Mouse (Mus musculus) heart, adult 2 months (tissue): ENCODE results near the gene Agbl4. TPM values are rescaled to one million over a fixed set of nuclear protein-coding genes. Genes with fewer than 3 reads are reported as not detected.

Experiments used
- DNase-seq, 2 experiments: peaks; one replicate each; pipeline ENCODE4 v3.0.0; 2021
- H3K27ac ChIP-seq: fragments of 200-600 bp; 2 replicates; pipeline ENCODE4 v1.8.1; 2022
- H3K27me3 ChIP-seq: fragments of 200-500 bp; 2 replicates; pipeline ENCODE4 v1.6.1; 2012; ENCODE audit warnings: mild to moderate bottlenecking, low read length, inconsistent platforms, mixed read lengths; ENCODE audit not compliant: control insufficient read depth, insufficient read depth
- H3K36me3 ChIP-seq: fragments of 200-500 bp; 2 replicates; pipeline ENCODE4 v1.6.1; 2012; ENCODE audit warnings: low read length, inconsistent platforms; ENCODE audit not compliant: control insufficient read depth, insufficient read depth
- H3K4me1 ChIP-seq: fragments of 200-500 bp; 2 replicates; pipeline ENCODE4 v1.6.1; 2011; ENCODE audit warnings: low read length; ENCODE audit not compliant: control insufficient read depth, insufficient read depth
- H3K4me3 ChIP-seq: fragments of 200-600 bp; 2 replicates; pipeline ENCODE4 v1.8.1; 2022
- H3K79me2 ChIP-seq: fragments of 200-500 bp; replicated peaks from 2 replicates; pipeline ENCODE4 v1.6.1; 2012; ENCODE audit warnings: mild to moderate bottlenecking, inconsistent platforms, low read length, moderate library complexity, mixed read lengths; ENCODE audit not compliant: control insufficient read depth, insufficient read depth
- H3K9ac ChIP-seq: fragments of 200-500 bp; 2 replicates; pipeline ENCODE4 v1.6.1; 2012; ENCODE audit warnings: low read depth, mild to moderate bottlenecking, control low read depth, inconsistent platforms, low read length, mixed read lengths
- CTCF ChIP-seq: fragments of 200-600 bp; IDR thresholded peaks from 2 replicates; pipeline ENCODE4 v1.8.1; 2022; ENCODE audit warnings: antibody characterized with exemption, mild to moderate bottlenecking, moderate library complexity
- EP300 ChIP-seq: fragments of 200-500 bp; IDR thresholded peaks from 2 replicates; pipeline ENCODE4 v1.6.1; 2011; ENCODE audit warnings: low read depth, low read length, control low read depth; ENCODE audit not compliant: insufficient read depth
- POLR2A ChIP-seq: fragments of 200-500 bp; IDR thresholded peaks from 2 replicates; pipeline ENCODE4 v1.6.1; 2011; ENCODE audit warnings: mild to moderate bottlenecking, low read depth, low read length, control low read depth; ENCODE audit not compliant: insufficient read depth
- WGBS: fragments of 180-500 bp; shearing (Covaris S2); methylation state at CpG from one replicate; pipeline ENCODE4 v1.1.7; 2018; 5-methylcytosine and 5-hydroxymethylcytosine counted together
- intact Hi-C: fragments of 180-260 bp; cut with DNase I; formaldehyde crosslinking; loops from one replicate; pipeline ENCODE4 v1.15.1; 2025
- polyA plus RNA-seq: library from polyadenylated mRNA; depleted of rRNA; stranded (reverse); fragments of >200 nt; gene quantifications from 2 replicates; pipeline ENCODE4 v1.2.3, GENCODE M21; 2012
- total RNA-seq, 2 experiments: library from RNA; stranded (reverse); gene quantifications; 2 replicates each; pipeline ENCODE4 v1.2.3; 2021

The Agbl4 gene
- total and polyA plus RNA-seq, 3 experiments = 0.08 to 0.39 (median 0.30) TPM

GRCm38 (mm10) chr4:111410731-111411130, 1013.3 kb downstream of the Agbl4 start:
- intact Hi-C loops = no loop called here
- Histone ChIP-seq H3K4me1 (no peaks in the 10 kb centered on the region; the same call in 1 of the 2 replicates), H3K27ac (no peak overlapping the region), H3K36me3 (no peaks in the 10 kb centered on the region), H3K79me2 (no peaks in the 10 kb centered on the region), H3K4me3 (no peak overlapping the region), H3K9ac (no peak overlapping the region), H3K27me3 (no peaks in the 10 kb centered on the region)
- TF ChIP-seq CTCF = no peak
- no peak for TF ChIP-seq EP300
- TF ChIP-seq POLR2A = no peak
- DNase-seq = no peak
- WGBS = 75% methylated on average over 4 of the region's 4 CpGs

- H3K27ac ChIP-seq = peak overlapping the region; percentile 78
- no peak for TF ChIP-seq EP300
- TF ChIP-seq POLR2A = no peak
- TF ChIP-seq CTCF = no peak
- intact Hi-C loops = no loop called here
Observed at GRCm38 (mm10) chr4:111414399-111414798, 1016.9 kb downstream of the Agbl4 start.

GRCm38 (mm10) chr4:111414818-111415488, 1017.5 kb downstream of the Agbl4 start, which contains the start of gene Bend5:
Bend5 (plus strand) TSS chr4:111415006.
- TF ChIP-seq EP300 (no peak), CTCF (no peak), POLR2A (peak; percentile 54; the same call in 1 of the 2 replicates)
- WGBS = under 1% methylated on average over 65 of the region's 66 CpGs
- intact Hi-C loops = no loop called here

More at GRCm38 (mm10) chr4:111414399-111414798, 1016.9 kb downstream of the Agbl4 start:
- DNase-seq = peak; percentile 30 to 35
- H3K4me3 ChIP-seq = peak overlapping the region; percentile 89
- H3K36me3 ChIP-seq = peaks cover under 1% of the 10 kb centered on the region; the same call in 1 of the 2 replicates
- H3K4me1 ChIP-seq = peaks cover 2% of the 10 kb centered on the region; the same call in 1 of the 2 replicates
- no peaks in the 10 kb centered on the region for H3K79me2 ChIP-seq
- H3K27me3 ChIP-seq = no peaks in the 10 kb centered on the region
- 0% methylated on average over 6 of the region's 6 CpGs for WGBS
- peak overlapping the region; percentile 98 for H3K9ac ChIP-seq

GRCm38 (mm10) chr4:111416126-111416525, 1018.7 kb downstream of the Agbl4 start:
- Histone ChIP-seq H3K9ac (no peak overlapping the region), H3K36me3 (peaks cover 7% of the 10 kb centered on the region), H3K4me1 (peaks cover 4% of the 10 kb centered on the region), H3K27ac (no peak overlapping the region), H3K4me3 (no peak overlapping the region), H3K79me2 (no peaks in the 10 kb centered on the region), H3K27me3 (no peaks in the 10 kb centered on the region)
- WGBS = 87% methylated on average over 3 of the region's 3 CpGs
- DNase-seq = no peak
- intact Hi-C loops = no loop called here
- TF ChIP-seq POLR2A (no peak), CTCF (no peak), EP300 (no peak)

More at GRCm38 (mm10) chr4:111414818-111415488, 1017.5 kb downstream of the Agbl4 start, which contains the start of gene Bend5:
- DNase-seq = peak; percentile 79 to 82
- H3K36me3 ChIP-seq = peaks cover 4% of the 10 kb centered on the region
- H3K27me3 ChIP-seq = no peaks in the 10 kb centered on the region
- H3K4me3 ChIP-seq = peak within 1 kb of the TSS; percentile 89
- peak within 1 kb of the TSS; percentile 98 for H3K9ac ChIP-seq
- H3K4me1 ChIP-seq = peaks cover 4% of the 10 kb centered on the region
- H3K27ac ChIP-seq = peak within 1 kb of the TSS; percentile 78
- H3K79me2 ChIP-seq = no peaks in the 10 kb centered on the region

- Histone ChIP-seq H3K27ac (no peak overlapping the region), H3K79me2 (no peaks in the 10 kb centered on the region), H3K9ac (no peak overlapping the region), H3K36me3 (peaks cover 7% of the 10 kb centered on the region), H3K27me3 (no peaks in the 10 kb centered on the region), H3K4me1 (peaks cover 4% of the 10 kb centered on the region), H3K4me3 (no peak overlapping the region)
- DNase-seq = no peak
- TF ChIP-seq EP300 = no peak
- TF ChIP-seq CTCF = no peak
- no peak for TF ChIP-seq POLR2A
- 49% methylated on average over 3 of the region's 3 CpGs for WGBS
- intact Hi-C loops = no loop called here
Observed at GRCm38 (mm10) chr4:111416551-111416950, 1019.1 kb downstream of the Agbl4 start.

GRCm38 (mm10) chr4:111417716-111418115, 1020.3 kb downstream of the Agbl4 start:
- Histone ChIP-seq H3K4me1 (peaks cover 4% of the 10 kb centered on the region), H3K36me3 (peaks cover 7% of the 10 kb centered on the region), H3K79me2 (no peaks in the 10 kb centered on the region), H3K4me3 (no peak overlapping the region), H3K9ac (no peak overlapping the region), H3K27ac (no peak overlapping the region), H3K27me3 (no peaks in the 10 kb centered on the region)
- TF ChIP-seq CTCF (no peak), POLR2A (no peak), EP300 (no peak)
- no peak for DNase-seq
- WGBS = 92% methylated on average over 5 of the region's 5 CpGs
- intact Hi-C loops = no loop called here
